Mouse (Mus musculus) regulatory T cell (primary cell): ENCODE results near the gene Elmo1.

Experiments
- in situ Hi-C: fragments of 300-600 bp; cut with MboI, MseI; formaldehyde crosslinking; loops from one replicate; pipeline ENCODE4 v1.15.1; 2025; ENCODE audit warnings: high pct_unique_total_duplicates

Gene Elmo1

DNA sequence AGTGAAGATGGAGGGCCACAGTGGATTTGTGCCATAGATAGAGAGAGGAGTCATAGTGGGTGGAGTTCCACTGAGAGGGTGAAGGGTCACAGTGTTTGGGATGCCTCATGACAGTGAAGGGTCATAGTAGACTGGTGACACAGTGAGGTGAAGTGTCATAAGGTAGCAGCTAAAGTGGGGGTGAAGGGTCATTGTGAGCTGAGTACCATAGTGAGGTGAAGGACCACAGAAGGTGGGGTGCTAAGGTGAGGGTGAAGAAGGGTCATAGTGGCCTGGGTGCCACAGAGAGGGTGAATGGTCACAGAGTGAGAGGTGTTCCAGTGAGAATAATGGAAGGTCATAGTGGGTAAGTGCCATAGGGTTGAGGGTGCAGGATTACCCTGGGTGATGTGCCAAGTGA lies 113.8 kb downstream of the Elmo1 start:
- in situ Hi-C loops = no loop called here

DNA sequence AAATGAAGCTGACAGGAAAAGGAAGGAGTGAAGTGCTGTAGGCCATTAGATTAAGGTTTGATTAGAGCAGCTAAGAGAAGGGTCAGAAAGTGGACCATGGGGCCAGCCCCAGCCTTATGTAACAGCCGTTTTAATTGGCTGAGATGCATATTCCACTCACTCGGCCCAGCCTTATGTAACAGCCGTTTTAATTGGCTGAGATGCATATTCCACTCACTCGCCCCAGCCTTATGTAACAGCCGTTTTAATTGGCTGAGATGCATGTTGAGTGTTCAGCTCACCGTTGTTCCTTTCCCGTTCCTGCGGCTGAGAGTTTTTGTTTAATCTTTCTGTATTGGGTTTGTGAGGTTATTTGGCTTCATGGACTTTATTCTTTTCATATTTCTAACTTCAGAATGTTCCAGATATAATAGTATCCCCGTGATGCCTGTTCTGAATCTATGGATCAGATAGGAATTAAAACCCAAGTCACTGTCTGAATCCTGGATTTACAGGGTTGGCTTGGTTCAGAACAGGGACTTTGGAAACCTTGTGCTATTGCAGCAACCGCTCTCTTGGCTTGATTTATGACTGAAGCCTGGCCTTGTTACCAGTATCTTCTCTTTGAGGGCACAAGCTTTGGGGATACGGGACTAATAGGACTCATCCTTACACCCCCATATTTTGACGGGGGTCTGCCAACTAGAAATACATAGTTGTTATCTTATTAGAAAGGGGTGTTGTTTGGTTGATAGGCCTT lies 114.8 kb downstream of the Elmo1 start:
- in situ Hi-C loops = no loop called here

DNA sequence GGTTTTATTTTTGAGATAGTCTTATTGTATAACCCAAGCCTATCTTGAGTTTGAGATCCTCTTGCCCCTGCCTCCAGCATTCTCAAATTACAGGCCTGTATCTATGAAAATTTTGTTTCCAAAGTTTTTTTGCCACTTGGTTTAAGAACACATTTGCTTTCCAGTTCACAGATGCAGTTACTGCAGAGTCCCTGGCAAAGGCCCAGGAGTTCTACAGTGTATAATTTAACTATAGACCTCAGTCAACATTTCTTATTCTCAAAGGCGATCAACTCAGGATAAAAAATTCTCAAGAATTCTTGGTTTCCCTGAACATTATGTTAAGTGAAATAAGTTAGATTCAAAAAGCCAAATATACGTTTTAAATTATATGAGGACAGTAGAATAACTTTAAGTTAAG lies 115.3 kb downstream of the Elmo1 start:
- in situ Hi-C loops = no loop called here

DNA sequence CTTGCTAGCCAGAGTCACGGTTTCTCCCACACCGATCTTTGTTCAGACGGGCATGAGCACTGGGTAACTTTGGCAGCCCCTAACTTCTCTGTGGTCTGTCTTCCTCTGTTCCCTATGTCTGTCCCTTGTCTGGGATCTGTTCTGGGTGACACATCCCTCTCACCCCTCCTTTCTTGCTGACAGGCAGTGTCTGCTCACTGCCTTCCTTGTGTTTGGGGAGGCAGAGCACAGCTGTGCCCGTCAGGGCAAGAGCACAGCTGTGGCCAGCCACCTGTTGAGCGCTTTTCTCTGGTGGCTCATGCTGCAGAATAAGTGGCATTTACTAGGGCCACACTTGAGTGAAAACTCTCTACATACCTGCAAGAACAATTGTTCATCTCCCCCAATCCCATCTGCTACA lies 116.7 kb downstream of the Elmo1 start:
- in situ Hi-C loops = no loop called here

DNA sequence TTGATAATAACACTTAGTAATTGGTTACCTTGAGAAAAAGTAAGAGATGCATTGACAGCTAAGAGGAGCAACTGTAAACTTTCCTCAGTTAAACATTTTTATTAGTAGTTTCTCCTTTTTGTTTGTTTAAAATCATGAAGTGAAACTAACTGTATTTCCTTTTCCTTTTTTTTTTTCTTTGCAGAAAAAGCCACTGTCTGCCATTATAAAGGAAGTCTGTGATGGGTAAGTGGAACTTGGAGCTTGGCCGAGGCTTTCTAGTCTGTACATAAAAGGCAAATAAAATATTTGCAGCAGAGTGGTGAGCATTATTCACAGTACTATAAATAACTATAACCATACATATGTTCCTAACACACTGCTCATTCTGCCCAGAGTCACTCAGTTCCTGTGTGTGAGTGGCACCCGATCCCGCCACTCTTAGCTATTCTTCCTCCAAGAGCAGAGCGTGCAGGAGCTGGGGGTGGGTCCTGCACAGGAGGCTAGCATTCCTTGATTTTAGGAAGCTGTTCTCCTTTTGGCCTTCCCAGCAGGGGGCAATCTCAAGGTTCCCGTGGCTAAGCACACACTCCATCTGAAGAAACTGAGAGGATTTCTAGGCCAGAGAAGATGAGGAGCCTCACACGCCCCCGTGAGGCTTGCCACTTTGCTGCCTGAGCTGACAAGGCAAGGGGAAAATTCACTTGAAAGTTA lies 117.7 kb downstream of the Elmo1 start:
- in situ Hi-C loops = no loop called here

DNA sequence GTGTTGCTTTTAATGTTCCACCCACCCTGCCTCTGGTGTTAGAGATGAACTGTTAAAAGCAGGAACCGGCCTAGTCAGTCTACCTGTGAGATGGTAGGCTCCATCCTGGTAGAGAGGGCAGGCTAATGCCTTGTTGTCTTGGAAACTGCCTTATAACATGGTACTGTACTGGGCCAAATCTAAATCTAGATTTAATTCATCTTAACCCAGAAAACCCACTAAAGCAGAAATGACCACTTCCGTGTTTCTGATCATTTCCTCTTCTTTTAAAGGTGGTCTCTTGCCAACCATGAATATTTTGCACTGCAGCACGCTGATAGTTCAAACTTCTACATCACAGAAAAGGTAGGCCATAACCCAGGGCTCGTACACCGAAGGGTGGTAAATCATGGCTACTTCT lies 118.5 kb downstream of the Elmo1 start:
- in situ Hi-C loops = no loop called here

DNA sequence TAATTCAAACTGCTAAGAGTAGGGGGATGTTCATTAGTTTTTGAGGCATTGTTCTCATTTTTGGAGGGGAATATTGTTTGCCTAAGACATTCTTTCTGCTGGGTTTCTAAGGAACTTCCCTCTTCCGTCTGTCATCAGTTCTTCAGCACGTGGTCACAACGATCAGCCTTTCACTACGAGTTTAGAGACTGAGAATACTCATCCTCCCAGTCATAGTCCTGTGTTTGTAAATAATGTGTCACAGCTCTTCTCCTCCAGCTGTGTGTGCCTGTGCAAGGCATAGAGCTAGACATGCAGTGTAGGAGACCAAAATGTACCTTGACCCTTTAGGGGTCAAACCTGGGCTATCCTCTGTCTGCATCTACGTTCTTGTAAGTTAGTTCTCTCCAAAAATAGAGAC lies 121.4 kb downstream of the Elmo1 start:
- in situ Hi-C loops = no loop called here

DNA sequence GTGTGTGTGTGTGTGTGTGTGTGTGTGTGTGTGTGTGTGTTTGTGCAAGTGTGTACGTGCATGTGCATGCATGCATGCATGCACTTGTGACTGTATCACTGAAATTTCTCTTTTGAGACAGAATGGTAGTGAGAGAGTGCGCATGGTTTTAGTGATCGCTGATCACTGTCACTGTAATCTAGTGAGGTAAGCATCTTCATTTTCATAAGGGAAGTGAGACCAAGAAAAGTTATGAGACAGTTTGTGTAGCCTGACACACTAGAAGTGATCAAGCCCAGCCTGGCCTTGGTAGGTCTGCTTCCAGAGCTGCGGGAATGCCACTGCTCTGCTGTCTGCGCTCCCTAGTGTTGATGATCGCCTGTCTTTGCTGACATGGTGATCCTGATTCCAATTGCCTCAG lies 122.3 kb downstream of the Elmo1 start:
- in situ Hi-C loops = no loop called here

DNA sequence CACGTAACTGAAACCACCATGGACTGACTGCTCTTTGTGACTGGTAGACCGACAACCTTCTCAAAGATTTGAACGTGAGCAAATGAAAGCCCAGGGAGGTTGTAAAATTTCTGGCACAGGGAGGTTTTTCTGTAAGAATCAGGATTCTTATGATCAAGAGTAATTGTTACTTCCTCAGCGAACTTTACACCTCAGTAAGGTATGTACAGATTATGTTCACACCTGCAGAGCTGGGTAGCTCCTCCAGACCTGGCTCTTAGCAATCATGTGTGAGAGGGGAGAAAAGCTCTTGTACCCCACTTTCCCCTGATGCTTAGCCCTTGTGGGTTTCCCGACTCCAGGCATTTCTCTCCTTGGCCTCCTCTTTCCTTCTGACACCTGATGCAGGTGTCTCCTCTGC lies 123.5 kb downstream of the Elmo1 start:
- in situ Hi-C loops = no loop called here

DNA sequence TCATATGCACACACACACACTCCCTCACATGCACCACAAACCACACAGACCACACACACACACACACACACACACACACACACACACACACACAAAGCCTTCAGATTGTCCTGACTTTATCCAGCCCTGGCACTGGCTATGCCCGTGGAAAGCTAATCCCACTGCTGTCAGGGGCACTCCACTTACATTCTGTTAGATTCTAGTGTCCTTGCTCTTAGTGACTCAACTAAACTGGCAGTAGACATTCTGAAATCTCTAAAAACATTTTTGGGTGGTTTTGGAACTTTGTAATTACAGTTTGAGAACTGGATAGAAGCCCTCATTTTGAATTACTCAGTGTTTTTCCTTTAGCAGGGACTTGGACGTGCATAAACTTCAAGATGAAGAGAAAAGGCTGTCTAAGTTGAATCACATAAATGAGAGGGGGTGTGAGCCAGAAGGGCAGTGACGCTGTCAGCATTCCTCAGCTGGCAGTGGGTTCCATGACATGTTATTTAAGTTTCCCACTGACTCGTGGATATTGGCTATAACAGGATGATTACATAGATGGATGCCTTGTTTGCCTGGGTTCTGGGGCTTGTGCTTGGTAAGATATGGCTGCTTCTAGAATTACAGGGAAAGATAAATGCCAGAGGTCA lies 127.2 kb downstream of the Elmo1 start:
- in situ Hi-C loops = no loop called here

DNA sequence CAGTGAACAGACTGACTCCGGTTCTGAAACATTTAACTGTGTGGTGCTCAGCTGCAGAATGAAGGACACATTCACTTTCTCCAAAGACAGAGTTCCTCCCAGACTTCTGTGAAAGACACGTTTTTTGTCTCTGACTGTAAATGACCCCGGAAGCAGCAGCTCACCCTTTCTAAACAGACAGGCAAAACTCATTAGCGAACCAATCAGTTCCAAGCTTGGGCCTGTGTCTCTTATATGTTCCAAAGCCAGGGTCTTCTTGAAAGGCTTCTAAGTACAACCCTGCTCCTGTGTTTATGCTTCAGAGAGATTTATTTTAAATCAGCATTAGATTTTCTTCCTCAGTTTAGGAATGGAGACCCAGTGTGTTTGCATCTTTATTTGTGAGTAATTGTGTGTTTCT lies 127.7 kb downstream of the Elmo1 start:
- in situ Hi-C loops = no loop called here

DNA sequence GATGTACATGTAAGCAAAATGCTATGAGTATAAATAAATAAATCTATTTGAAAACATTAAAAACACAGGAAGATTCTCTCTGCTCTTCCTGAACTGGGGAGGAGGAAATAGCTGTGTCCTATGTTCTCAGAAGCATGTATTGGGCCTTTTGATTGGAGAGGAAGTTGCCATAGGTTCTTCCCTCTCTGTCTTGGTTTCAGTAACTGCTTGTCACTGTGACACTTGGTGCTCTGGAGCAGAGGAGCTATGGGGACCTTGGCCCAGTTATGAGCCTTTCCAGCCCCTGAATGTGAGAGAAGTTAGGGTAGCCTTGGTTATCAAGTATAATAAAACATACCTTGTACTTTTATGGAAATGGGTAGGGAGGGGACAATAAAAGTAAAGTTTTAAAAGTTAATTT lies 130.0 kb downstream of the Elmo1 start:
- in situ Hi-C loops = no loop called here

DNA sequence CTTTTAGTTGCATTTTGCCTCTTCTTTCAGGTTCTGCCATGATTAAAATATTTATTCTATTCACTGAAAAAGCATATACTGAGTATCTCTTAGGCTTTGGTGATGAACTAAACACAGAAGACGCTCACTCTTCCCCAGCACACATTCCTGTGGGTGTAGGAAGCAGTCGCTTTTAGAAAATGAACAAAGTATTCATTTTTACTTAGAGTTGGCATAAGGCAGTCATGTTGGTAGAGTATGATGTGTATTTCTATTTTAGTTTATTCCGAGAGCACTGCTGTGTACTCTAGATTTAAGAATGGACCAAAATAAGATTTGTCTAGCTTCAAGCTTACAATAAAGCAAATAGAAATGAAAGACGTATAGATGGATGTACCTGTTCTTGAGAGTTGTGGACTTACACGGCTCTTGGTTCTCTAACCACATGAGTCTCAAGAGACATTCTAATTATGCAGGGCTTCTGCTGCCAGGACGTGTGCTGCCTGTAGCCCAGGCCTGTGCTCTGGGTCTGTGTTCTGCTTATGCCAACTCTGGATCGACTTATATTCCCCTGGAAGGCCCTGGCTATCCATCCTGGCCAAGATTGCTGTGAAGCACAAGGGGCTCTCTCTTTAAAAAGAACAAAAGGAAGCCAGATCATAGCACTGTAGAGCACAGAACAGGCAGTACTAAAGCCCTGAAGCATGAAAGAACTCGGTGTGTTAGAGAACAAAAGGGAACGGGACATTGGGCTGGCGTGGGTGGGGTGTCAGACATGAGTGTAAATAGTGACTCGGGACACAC lies 137.7 kb downstream of the Elmo1 start:
- in situ Hi-C loops = no loop called here

DNA sequence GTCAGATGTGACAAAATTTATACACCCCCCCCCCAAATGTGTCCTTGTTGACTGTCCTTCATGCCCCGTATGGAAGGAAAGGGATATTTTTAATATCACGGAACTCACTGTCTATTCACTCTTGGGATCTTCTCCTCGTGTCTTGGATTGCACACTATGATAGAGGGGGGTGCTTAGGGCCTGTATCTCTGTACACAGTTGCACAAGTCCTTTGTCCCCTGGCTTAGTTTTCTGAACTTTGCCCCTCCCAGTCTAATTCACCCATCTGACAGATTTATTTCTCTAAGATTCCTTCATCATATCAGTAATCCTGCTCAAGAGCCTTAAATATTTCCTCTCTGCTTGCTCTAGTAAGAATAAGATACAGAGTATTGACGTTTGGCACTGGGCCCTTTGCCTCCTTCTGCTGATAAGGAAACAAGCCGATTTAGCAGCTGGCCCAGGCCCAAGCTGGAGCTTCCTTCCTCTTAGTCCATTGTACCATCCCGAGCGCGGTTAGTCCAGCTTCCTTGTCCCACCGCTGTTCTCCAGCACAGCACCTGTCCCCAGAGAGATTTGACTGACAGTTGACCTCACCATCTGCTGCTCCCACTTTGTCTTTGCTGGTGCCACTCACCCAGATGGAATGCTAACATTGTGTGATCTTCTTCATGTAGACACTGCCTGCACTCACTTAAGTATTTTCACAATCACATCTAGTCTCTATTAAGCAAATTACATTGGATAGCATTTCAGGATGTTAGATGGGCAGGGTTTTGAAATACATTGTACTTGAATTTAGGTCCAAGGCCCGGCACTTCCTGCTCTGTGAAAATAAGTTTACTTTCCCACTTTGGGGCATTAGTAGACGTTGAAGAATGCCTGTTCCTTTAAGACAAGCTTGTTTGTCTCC lies 141.7 kb downstream of the Elmo1 start:
- in situ Hi-C loops = no loop called here

DNA sequence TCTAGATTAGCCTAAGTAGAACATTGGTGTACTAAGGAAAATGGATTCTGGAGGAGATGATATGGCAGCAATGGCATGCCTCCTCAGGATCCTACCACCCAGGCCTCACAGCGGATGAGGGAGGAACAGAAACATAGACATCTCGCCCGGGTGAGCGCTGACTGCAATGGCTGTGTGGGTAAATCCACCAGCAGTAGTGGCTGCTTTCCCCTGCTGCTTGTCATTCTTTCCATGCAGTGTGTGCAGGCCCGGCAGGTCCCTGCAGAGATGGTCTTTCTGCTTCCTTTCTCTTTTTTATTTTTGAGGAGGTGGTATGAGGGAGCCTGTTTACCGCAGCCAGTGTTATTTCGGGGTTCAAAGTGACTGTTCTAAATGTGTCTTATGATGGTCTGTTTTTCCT lies 143.3 kb downstream of the Elmo1 start:
- in situ Hi-C loops = no loop called here

DNA sequence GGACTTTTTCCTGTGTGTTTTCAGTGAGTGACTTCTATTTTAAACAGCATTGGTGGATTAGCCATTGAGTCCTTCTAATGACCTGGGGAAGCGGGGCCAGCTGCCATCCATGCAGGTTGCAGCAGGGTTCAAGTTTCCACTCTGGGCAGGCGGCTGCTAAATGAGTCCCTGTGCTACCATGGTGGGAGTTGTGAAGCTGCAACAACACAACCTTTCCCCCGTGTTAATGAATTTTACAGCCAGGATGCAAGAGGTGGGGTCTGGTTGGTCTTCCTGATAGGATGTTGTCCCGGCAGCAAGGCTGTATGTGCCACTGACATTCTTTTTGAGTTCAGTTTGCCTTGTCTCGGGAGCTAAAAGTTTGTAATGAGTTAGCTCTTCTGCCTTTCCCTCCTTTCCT lies 147.2 kb downstream of the Elmo1 start:
- in situ Hi-C loops = no loop called here

DNA sequence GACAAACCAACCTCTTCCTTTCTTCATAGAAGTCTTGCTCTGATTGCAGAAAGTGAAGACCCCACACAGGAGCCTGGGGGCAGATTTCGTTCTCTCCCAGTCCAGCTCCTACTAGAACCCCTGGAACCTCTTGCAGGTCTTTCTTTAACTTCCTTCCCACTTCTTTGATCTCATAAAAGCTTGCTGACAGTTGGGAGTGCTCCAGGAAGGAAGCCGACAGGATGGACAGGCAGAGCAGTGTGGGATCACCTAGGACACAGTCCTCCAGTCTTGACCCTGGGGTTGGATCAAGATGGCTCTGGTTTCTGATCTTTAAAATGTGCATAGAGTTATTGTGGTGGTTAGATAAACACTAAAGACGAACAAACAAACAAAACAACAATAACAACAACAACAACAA lies 147.8 kb downstream of the Elmo1 start:
- in situ Hi-C loops = no loop called here

DNA sequence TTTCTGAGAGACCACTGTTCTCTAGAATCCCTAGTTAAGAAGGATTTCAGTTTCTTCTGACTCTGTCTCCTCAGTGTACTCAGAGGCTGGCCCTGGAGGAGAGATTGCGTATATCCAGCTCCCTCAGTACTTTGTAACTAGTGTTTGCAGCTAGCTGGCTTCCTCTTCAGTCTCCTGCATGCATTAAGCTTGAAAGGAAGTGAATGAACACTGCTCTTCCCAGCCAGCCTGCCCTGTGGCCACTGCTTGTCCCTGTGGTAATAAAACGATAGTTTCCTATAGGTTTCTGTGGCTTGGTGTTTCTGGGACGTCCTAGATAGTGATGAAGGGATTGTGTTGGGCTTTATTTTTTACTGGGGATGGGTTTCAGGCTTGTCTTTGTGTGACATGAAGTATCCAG lies 148.3 kb downstream of the Elmo1 start:
- in situ Hi-C loops = no loop called here

DNA sequence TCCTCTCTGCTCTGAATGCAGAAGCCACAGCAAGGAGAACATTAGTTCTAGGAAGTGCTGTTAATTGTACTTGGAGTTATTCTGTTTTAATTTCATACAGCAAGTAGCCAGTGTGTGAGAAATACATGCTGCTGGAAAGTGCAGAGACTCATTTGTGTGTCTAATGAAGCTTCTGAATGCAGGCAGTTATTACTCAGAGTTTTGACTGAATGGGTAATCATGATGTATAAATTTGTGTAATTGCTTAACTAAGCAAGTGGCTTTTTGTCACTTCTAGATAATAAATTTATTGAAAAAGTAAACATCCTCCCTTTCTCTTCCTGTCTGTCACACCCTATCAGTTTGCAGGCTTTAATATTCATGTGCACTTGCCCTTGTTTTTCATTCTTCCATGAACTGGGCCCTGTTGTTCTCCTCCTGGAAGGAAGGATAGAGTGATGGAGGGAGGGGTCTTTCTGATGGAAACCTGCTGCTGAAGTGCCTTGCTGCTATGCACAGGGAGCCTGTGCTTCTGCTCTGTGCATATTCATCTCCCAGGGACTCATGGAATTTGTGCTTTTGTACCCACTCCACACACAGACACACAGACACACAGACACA lies 159.8 kb downstream of the Elmo1 start:
- in situ Hi-C loops = no loop called here

DNA sequence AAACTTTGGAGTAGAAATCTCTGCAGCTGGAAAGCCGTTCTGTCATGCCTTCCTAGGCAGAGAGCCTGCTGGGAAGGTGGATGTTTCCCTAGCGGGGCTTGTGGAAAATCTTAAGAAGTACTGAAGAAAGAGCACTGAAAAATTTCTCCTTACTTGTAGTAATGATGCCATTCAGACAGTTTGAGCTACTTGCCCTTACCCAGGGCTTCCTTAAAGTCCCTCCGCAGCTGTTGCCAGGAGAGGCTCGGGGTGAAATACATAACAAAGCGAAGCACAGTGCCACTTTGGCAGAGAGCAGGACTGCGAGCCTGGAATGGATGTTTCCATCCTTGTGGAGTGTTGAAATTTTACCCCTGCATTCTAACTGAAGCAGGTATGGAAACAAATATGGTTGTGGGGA lies 164.5 kb downstream of the Elmo1 start:
- in situ Hi-C loops = no loop called here

DNA sequence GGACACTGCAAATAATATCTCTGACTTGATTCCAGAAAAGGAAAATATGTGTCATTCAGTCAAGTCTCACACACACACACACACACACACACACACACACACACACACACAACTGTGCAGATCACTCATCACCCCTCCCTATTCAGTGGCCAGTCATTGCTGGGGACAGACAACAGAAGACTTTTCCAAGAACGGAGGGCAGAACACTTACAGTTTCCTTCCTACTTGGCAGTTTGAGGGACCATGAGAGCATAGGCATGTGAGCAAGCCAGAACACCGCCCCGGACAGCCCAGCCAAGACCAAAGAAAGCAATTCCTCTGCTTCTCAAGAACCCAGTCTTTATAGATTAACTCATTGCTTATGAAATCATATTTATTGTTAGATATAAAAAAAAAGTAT lies 165.0 kb downstream of the Elmo1 start:
- in situ Hi-C loops = no loop called here
